Mouse (Mus musculus): ENCODE measurements around the gene Rbm46. TPM values are rescaled to one million over a fixed set of nuclear protein-coding genes. Genes with fewer than 3 reads are reported as not detected.

The Rbm46 gene
- polyA plus RNA-seq, 1 experiment from 2014 or later, result 1.9 TPM

DNA sequence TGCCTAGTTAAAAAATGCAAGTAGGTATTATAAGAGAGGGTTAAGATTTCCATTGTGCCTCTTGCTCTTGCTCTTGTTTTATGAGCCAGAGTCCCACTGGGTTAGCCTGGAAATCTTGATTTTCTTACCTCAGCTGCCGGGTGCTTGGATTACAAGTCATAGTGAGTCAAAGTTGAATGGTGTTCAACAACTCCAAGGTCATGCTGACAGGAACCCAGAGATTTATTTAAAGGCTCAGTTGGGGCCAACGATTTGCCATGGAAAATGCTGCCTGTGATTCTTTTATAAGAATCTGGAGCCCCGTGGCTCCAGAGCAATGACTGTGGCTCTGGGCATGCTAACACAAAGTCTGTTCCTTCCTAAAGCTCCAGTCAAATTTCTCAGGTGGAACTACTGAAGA, 64.4 kb downstream of the Rbm46 start:
- Histone ChIP-seq H3K9ac (no peak overlapping the region), H3K4me3 (no peak overlapping the region), H3K27me3 (no peaks in the 10 kb centered on the region), H3K36me3 (no peaks in the 10 kb centered on the region), H3K27ac (replicated peaks) (no peak overlapping the region), H3K4me2 (no peak overlapping the region), H3K4me1 (replicated peaks) (no peaks in the 10 kb centered on the region), H3K9me3 (no peaks in the 10 kb centered on the region)
- 60% methylated on average over 3 of the region's 3 CpGs for WGBS
- ATAC-seq (ENCODE audit: low read depth), result no peak

DNA sequence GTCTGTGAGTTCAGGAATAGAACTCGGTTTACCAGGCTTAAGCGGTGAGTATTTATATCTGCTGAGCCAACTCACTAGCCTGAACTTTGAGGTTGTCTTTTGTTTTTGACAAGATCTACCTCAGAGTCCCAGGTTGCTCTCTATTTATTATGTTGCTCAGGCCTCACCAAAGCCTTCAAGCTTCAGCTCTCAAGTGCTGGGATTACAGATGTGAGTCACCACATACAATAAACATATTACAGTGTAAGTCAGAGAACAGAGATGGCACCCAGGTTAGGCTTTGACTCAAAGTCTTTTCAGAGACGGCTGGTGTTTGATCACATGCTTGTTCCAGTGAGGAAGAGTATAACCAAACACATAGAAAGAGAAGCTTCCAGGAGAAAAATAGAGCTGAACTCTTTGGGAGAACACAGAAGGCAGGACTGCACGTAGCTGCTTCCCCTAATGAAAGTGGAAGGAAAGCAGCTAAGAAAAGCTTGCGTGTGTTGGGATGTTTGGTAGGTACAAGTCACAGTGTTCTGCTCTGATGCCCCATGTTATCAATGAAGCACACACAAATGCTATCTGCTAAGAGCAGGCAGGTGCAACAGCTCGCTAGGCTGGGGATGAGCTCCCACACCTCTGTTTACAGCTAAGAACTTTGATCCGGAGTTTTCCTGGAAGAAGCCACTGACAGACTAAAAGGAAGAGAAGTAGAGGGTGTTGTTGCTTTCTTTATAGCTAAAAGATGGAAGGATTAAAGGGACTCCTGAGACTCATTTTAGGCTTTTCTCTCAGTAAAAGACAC, 65.8 kb downstream of the Rbm46 start:
- Histone ChIP-seq H3K4me3 (no peak overlapping the region), H3K27me3 (no peaks in the 10 kb centered on the region), H3K9me3 (no peaks in the 10 kb centered on the region), H3K4me1 (replicated peaks) (no peaks in the 10 kb centered on the region), H3K9ac (no peak overlapping the region), H3K4me2 (no peak overlapping the region), H3K27ac (replicated peaks) (no peak overlapping the region), H3K36me3 (no peaks in the 10 kb centered on the region)
- ATAC-seq (ENCODE audit: low read depth), result no peak
- WGBS, result 89% methylated on average over 7 of the region's 7 CpGs

DNA sequence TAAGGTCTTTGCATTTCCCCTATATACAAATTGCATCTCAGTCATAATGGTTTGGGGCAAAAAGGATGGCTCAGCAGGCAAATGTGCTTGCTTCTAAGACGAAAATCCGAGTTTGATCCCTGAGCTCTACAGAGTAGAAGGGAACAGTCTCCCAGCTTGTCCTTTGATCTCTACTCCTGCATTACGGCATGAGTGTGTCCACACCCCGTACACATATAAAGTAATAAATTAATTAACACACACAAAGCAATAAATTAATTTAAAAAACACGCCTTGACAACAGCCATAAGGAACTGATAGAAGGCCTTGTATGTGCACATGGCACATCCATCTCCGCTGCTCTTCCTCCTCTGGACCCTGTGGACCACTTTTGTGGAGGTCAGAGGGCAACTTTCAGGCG, 66.5 kb downstream of the Rbm46 start:
- no peaks in the 10 kb centered on the region for H3K9me3 ChIP-seq
- no peaks in the 10 kb centered on the region for H3K4me1 ChIP-seq (replicated peaks)
- no peaks in the 10 kb centered on the region for H3K27me3 ChIP-seq
- H3K4me2 ChIP-seq, result no peak overlapping the region
- H3K36me3 ChIP-seq, result no peaks in the 10 kb centered on the region
- no peak overlapping the region for H3K4me3 ChIP-seq
- 69% methylated on average over 7 of the region's 7 CpGs for WGBS
- ATAC-seq (ENCODE audit: low read depth), result no peak
- no peak overlapping the region for H3K9ac ChIP-seq
- H3K27ac ChIP-seq (replicated peaks), result no peak overlapping the region

DNA sequence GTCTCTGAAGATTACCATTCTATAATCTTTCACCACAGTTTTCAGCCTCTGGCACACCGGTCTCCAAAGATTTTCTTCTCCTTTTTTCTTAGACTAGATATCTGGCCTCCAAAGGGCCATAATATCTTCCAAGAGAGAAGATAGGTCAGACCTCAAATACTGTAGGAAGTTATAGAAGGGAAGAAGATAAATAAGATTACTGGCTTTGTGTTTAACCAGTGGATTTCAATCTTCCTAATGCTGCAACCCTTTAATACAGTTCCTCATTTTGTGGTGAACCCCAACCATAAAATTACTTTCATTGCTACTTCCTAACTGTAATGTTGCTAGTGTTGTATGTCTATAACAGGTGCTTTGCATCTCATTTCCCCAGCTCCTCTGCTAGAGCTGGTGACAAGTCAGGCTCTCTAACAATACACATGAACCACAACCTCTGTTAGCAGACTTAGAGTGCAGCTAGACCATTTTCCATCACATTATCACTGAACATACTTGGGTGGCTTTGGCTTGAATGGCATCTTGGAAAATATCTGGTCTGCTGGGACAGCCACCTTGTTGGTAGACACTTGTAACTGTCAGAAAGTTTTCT, 67.9 kb downstream of the Rbm46 start:
- Histone ChIP-seq H3K4me2 (no peak overlapping the region), H3K27me3 (no peaks in the 10 kb centered on the region), H3K27ac (replicated peaks) (no peak overlapping the region), H3K4me1 (replicated peaks) (no peaks in the 10 kb centered on the region), H3K9me3 (no peaks in the 10 kb centered on the region), H3K9ac (no peak overlapping the region), H3K4me3 (no peak overlapping the region), H3K36me3 (no peaks in the 10 kb centered on the region)
- 93% methylated on average over 1 of the region's 1 CpGs for WGBS
- ATAC-seq (ENCODE audit: low read depth), result no peak

DNA sequence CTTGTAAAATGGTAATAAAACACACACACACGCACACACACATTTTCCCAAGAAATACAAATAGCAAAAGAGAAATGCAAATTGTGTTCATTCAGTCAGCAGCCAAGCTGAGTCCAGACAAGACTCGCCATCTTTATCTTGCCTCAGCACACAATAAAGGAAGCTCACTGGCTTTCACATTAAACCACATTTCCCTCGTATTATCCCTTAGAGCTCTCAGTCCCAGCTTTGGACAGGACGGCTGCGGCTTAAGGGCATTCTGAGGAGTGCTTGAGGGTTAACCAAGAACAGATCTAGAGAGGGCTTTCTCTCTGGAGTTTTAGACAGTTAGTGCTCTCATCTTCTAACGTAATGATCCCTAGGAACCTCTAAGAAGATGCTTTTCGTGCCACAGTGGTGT, 71.0 kb downstream of the Rbm46 start:
- Histone ChIP-seq H3K9me3 (no peaks in the 10 kb centered on the region), H3K9ac (no peak overlapping the region), H3K4me1 (replicated peaks) (no peaks in the 10 kb centered on the region), H3K36me3 (no peaks in the 10 kb centered on the region), H3K27me3 (no peaks in the 10 kb centered on the region), H3K4me3 (no peak overlapping the region), H3K4me2 (no peak overlapping the region), H3K27ac (replicated peaks) (no peak overlapping the region)
- 74% methylated on average over 7 of the region's 7 CpGs for WGBS
- ATAC-seq (ENCODE audit: low read depth), result no peak

DNA sequence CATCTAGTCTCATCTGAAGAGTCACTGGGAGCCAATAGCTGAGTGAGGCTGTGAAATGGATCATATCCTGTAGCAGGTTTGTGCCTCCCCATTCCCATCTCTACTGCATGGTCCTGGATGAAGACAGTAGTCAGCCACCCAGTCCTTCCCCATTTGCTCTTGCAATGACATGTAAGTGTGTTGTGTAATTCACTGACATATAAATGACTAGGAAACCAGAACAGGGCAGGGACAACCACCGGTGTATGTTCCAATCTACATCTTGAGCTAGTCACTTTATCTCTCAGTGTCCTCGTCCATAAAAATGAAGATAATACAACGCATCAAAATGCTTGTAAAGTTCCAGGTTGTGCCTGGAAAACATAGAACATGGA, 75.8 kb downstream of the Rbm46 start:
- ATAC-seq (ENCODE audit: low read depth), result no peak
- Histone ChIP-seq H3K36me3 (no peaks in the 10 kb centered on the region), H3K27me3 (no peaks in the 10 kb centered on the region), H3K4me2 (no peak overlapping the region), H3K9me3 (no peaks in the 10 kb centered on the region), H3K4me3 (no peak overlapping the region), H3K9ac (no peak overlapping the region), H3K4me1 (replicated peaks) (no peaks in the 10 kb centered on the region), H3K27ac (replicated peaks) (no peak overlapping the region)
- 95% methylated on average over 3 of the region's 3 CpGs for WGBS

DNA sequence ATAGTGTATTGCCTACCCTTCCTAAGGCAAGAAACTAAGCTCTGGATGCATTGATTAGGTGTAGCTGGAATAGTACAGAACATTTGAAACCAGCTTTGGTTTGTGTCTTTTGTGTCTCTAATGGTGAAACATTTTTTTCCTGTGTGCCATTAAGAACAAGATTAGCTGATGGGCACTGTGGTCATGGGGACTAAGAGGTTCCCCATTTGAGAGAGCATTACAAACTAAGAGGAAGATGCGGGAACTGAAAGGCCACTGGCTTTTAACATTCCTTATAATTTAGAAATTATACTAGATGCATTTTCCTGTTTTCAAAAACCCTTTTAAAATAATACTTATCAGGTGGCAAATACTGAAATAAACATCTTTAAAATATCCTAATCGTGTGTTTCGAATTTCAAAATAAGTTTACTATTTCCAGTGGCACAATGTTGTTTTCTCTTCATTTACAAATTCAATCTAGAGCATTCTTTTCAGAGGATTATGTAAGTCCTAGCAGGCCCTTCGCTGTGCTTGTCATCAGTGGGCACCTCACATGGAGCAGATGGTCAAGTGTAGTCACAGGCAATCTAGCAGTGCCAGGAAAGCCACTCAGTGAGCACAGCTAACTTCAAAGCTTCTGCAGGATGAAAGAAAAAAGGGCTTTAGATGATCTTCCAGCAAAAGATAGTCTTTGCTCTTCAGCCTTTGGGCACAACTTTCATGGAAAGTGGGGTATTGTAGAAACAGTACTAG, 76.4 kb downstream of the Rbm46 start:
- no peak for ATAC-seq (ENCODE audit: low read depth)
- H3K4me2 ChIP-seq, result no peak overlapping the region
- H3K9ac ChIP-seq, result no peak overlapping the region
- H3K4me3 ChIP-seq, result no peak overlapping the region
- H3K27me3 ChIP-seq, result no peaks in the 10 kb centered on the region
- 87% methylated on average over 4 of the region's 4 CpGs for WGBS
- no peaks in the 10 kb centered on the region for H3K36me3 ChIP-seq
- no peaks in the 10 kb centered on the region for H3K9me3 ChIP-seq
- H3K4me1 ChIP-seq (replicated peaks), result no peaks in the 10 kb centered on the region
- H3K27ac ChIP-seq (replicated peaks), result no peak overlapping the region

DNA sequence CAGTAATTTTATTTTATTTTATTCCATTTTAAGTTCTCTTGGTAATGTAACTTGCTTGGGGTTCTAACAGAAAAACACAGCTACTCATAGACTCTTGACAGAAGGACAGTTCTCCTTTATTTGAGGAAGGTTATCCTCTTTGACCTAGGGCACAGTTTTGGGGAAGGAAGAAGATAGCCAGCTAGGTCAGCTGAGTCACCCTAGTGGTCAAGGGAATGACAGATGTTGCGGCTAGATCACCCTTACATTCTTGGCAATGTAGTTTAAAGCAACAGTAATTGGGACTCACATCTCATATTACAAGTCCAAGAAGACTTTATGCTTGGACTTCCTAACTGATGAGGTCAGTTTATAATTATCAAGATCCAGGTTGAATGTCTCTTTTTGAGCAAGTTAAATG, 82.6 kb downstream of the Rbm46 start:
- no peak overlapping the region for H3K9ac ChIP-seq
- H3K4me2 ChIP-seq, result no peak overlapping the region
- no peak for ATAC-seq (ENCODE audit: low read depth)
- H3K36me3 ChIP-seq, result no peaks in the 10 kb centered on the region
- H3K27ac ChIP-seq (replicated peaks), result no peak overlapping the region
- H3K4me1 ChIP-seq (replicated peaks), result no peaks in the 10 kb centered on the region
- H3K27me3 ChIP-seq, result no peaks in the 10 kb centered on the region
- no peak overlapping the region for H3K4me3 ChIP-seq
- no peaks in the 10 kb centered on the region for H3K9me3 ChIP-seq
- 87% methylated on average over 1 of the region's 1 CpGs for WGBS

DNA sequence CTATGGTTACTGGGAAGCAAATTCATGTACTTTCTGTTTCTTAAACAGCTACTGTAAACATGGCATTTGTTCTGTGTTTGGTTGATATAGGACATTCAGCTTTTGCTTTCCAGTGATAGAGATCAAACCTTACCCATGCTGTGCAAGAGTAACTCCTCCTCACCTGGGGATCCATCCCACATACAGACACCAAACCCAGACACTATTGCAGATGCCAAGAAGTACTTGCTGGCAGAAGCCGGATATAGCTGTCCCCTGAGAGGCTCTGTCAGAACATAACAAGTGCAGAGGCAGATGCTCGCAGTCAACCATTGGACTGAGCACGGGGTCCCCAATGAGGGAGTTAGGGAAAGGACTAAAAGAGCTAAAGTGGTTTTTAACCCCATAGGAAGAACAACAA, 84.6 kb downstream of the Rbm46 start:
- no peaks in the 10 kb centered on the region for H3K4me1 ChIP-seq (replicated peaks)
- no peak for ATAC-seq (ENCODE audit: low read depth)
- no peaks in the 10 kb centered on the region for H3K36me3 ChIP-seq
- H3K4me2 ChIP-seq, result no peak overlapping the region
- no peaks in the 10 kb centered on the region for H3K9me3 ChIP-seq
- no peak overlapping the region for H3K27ac ChIP-seq (replicated peaks)
- no peaks in the 10 kb centered on the region for H3K27me3 ChIP-seq
- H3K9ac ChIP-seq, result no peak overlapping the region
- 84% methylated on average over 3 of the region's 3 CpGs for WGBS
- no peak overlapping the region for H3K4me3 ChIP-seq

Other genes starting within 250 kb of the Rbm46 start
- gene Lrat, start 27.5 kb upstream of the Rbm46 start, polyA plus RNA-seq (2015; fragmentation: Nextera tagmentation; extraction: Ambion mirVana), result 0.13 and 0.14 TPM in 2 replicates
- 0.17 TPM in 1 of 2 replicates, not detected in the other for gene Fgg, start 131.2 kb upstream of the Rbm46 start, polyA plus RNA-seq (2015; fragmentation: Nextera tagmentation; extraction: Ambion mirVana)
- 0.35 TPM in 1 of 2 replicates, not detected in the other for gene Fga, start 149.6 kb upstream of the Rbm46 start, polyA plus RNA-seq (2015; fragmentation: Nextera tagmentation; extraction: Ambion mirVana)
- 0.07 and 0.08 TPM in 2 replicates for gene Fgb, start 173.4 kb upstream of the Rbm46 start, polyA plus RNA-seq (2015; fragmentation: Nextera tagmentation; extraction: Ambion mirVana)
- gene Plrg1, start 179.0 kb upstream of the Rbm46 start, polyA plus RNA-seq (2015; fragmentation: Nextera tagmentation; extraction: Ambion mirVana), result 109 and 110 TPM in 2 replicates